Mouse (Mus musculus): ENCODE data around the gene Znrf2. TPM values are rescaled to one million over a fixed set of nuclear protein-coding genes. Genes with fewer than 3 reads are reported as not detected.

Znrf2 gene
- polyA plus RNA-seq, 1 experiment from 2014 or later: 2.9 TPM

GRCm38 (mm10) chr6:54934930-54935329, 118.2 kb downstream of the Znrf2 start:
- 69% methylated on average over 5 of the region's 5 CpGs for WGBS
- H3K4me1 ChIP-seq: peaks cover 17% of the 10 kb centered on the region
- H3K4me3 ChIP-seq: no peak overlapping the region
- peaks cover 4% of the 10 kb centered on the region; the same call in 1 of the 2 replicates for H3K27me3 ChIP-seq (ENCODE audit: insufficient read depth, poor library complexity, severe bottlenecking)
- no peaks in the 10 kb centered on the region; the same call in 1 of the 2 replicates for H3K36me3 ChIP-seq
- peak; percentile 67 for DNase-seq (ENCODE audit: low spot score)
- H3K9me3 ChIP-seq: no peaks in the 10 kb centered on the region
- no peak overlapping the region for H3K27ac ChIP-seq

DNA sequence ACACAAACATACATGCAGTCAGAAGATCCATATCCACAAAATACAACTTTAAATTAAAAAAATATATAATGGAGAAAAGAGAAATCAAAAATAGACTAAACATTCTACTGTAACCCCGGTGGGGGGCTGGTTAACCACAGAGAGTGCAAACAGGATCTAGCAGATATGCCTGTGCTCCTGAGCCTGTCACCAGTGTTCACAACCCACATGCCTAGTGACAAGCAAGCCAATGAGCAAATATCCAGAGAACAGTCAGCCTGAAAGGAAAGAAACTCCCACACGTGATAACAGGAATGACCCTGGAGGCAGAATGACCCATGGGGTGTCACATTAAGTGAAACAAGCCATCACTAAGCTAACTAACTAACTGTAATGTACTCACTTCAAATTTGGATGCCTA, 119.8 kb downstream of the Znrf2 start:
- no peak for DNase-seq (ENCODE audit: low spot score)
- Histone ChIP-seq H3K9me3 (no peaks in the 10 kb centered on the region), H3K36me3 (no peaks in the 10 kb centered on the region; the same call in 1 of the 2 replicates), H3K4me3 (no peak overlapping the region), H3K4me1 (peaks cover 22% of the 10 kb centered on the region), H3K27ac (no peak overlapping the region), H3K27me3 (ENCODE audit: insufficient read depth, poor library complexity, severe bottlenecking) (peaks cover 7% of the 10 kb centered on the region)
- 61% methylated on average over 2 of the region's 2 CpGs for WGBS

GRCm38 (mm10) chr6:54939631-54940030, 122.9 kb downstream of the Znrf2 start:
- Histone ChIP-seq H3K9me3 (no peaks in the 10 kb centered on the region), H3K27ac (no peak overlapping the region), H3K36me3 (no peaks in the 10 kb centered on the region; the same call in 1 of the 2 replicates), H3K4me3 (no peak overlapping the region), H3K4me1 (peaks cover 21% of the 10 kb centered on the region), H3K27me3 (ENCODE audit: insufficient read depth, poor library complexity, severe bottlenecking) (peaks cover 39% of the 10 kb centered on the region)
- WGBS: 57% methylated on average over 4 of the region's 4 CpGs
- no peak for DNase-seq (ENCODE audit: low spot score)

- DNase-seq (ENCODE audit: low spot score): no peak
- 82% methylated on average over 7 of the region's 7 CpGs for WGBS
- Histone ChIP-seq H3K9me3 (no peaks in the 10 kb centered on the region), H3K36me3 (no peaks in the 10 kb centered on the region; the same call in 1 of the 2 replicates), H3K27ac (no peak overlapping the region), H3K4me3 (no peak overlapping the region), H3K4me1 (peaks cover 20% of the 10 kb centered on the region), H3K27me3 (ENCODE audit: insufficient read depth, poor library complexity, severe bottlenecking) (peaks cover 44% of the 10 kb centered on the region)
These were observed 123.4 kb downstream of the Znrf2 start for GRCm38 (mm10) chr6:54940126-54940525.

DNA sequence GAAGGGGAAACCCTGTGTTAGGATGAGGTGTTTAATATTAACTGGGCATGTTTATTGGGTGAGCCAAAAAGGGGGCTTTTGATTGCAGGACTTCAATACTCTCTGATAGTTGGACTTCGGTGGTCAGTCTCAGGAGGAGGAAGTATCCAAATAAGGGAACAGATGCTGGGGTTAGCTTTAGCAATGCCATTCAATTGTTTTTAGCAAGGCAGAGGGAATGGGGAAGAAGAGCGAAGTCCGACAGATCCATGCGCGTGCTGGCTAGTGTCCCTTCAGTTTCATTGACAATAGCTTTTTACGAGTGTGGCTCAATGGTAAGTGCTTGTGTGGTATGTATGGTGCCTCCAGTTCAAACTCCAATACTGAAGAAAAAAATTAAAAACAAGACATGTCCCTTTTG, 124.4 kb downstream of the Znrf2 start:
- WGBS: 88% methylated on average over 6 of the region's 6 CpGs
- DNase-seq (ENCODE audit: low spot score): no peak
- Histone ChIP-seq H3K36me3 (no peaks in the 10 kb centered on the region; the same call in 1 of the 2 replicates), H3K4me3 (no peak overlapping the region), H3K27me3 (ENCODE audit: insufficient read depth, poor library complexity, severe bottlenecking) (peaks cover 48% of the 10 kb centered on the region), H3K27ac (no peak overlapping the region), H3K4me1 (peaks cover 20% of the 10 kb centered on the region), H3K9me3 (no peaks in the 10 kb centered on the region)

Other genes with a start within 250 kb of the Znrf2 start
- gene Plekha8, start 221.8 kb upstream of the Znrf2 start, polyA plus RNA-seq (2016; fragmentation: Nextera tagmentation; extraction: Ambion mirVana): 10.3 and 11.9 TPM in 2 replicates
- 19.8 and 24.6 TPM in 2 replicates for gene Fkbp14, start 219.6 kb upstream of the Znrf2 start, polyA plus RNA-seq (2016; fragmentation: Nextera tagmentation; extraction: Ambion mirVana)
- gene Mturn, start 135.3 kb upstream of the Znrf2 start, polyA plus RNA-seq (2016; fragmentation: Nextera tagmentation; extraction: Ambion mirVana): 3.4 and 3.9 TPM in 2 replicates
- 3.6 and 3.8 TPM in 2 replicates for gene Nod1, start 155.7 kb downstream of the Znrf2 start, polyA plus RNA-seq (2016; fragmentation: Nextera tagmentation; extraction: Ambion mirVana)
- gene Ggct, start 176.0 kb downstream of the Znrf2 start, polyA plus RNA-seq (2016; fragmentation: Nextera tagmentation; extraction: Ambion mirVana): 8.1 and 8.3 TPM in 2 replicates
- 220 and 246 TPM in 2 replicates for gene Gars, start 221.1 kb downstream of the Znrf2 start, polyA plus RNA-seq (2016; fragmentation: Nextera tagmentation; extraction: Ambion mirVana)